Mouse (Mus musculus): ENCODE data around the gene Shisa8. TPM values are rescaled to one million over a fixed set of nuclear protein-coding genes. Genes with fewer than 3 reads are reported as not detected.

Gene Shisa8
- 5.3 to 9.3 TPM (median 6.8 TPM) in 4 replicates for total RNA-seq (2023)

DNA sequence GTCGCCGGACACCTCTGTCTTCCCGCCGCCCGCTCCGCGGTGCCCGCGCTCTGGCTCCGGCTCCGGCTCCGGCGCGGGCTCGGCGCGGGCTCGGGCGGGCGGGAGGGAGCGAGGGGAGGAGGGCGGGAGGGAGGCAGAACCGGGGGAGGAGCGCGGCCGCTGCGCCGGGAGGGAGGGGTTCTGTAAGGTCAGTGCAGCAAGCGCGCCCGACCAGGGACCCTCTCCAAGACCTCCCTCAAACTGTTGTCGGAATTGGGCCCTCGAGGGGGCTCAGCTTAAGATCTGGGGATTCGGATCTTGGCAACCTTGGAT, at the start of gene Shisa8:
Gene Shisa8, minus strand, starts transcription at position 64 of the 312 bp plus-strand sequence.

DNA sequence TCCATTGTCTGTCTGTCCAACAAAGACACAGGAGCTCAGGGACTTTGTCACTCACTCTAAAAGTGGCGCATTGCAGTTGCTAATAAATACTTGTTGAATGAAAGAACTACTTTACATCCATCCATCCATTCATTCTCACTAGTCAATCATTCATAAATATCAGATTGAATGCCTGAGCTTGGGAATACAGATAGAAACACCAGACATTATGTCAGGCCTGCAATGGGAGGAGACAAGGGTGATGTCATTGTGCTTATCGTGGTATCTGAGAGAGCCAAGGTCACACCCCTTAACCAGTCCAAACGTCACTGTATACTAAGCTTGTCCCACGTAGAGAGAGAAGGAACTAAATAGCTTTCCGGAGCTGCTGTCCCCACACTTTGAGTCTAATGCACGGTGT, 39.5 kb upstream of the Shisa8 start, which contains the start of gene 1500009C09Rik:
Gene 1500009C09Rik, plus strand, starts transcription at position 301 of the 400 bp plus-strand sequence.

DNA sequence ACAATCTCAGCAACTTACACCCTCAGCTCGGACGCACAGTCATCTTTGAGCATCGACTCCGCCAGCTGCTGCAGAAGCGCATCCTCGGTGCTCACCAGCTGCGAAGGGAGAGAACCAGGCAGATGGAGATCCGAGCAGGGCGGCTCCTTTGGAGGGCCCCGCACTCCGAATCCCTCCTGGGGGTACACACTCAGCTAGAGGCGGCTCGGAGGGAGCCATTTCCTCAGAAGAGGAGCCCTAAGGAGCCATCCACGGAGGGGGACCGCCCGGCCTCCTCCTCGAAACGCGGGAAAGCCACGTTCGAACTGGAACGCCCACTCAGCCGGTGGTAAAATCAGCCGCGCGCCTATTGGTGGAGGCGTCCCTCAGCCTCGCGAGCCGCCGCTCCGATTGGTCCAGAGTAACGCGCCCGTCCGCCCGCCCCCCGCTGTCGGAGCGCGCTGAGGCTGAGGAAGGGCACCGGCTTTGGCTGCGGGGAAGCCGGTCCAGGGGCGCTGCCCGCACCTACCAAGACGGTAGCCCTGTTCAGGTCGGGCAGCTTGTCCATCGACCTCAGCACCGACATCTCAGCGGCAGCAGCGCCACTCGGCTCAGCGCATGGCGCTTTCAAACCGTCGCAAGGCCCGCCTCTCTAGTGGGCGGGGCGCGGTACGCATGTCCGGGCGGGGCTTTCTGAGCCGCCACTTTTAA, 31.6 kb upstream of the Shisa8 start, which contains the start of gene Cenpm:
Gene Cenpm, minus strand, starts transcription at position 634 of the 690 bp plus-strand sequence.

DNA sequence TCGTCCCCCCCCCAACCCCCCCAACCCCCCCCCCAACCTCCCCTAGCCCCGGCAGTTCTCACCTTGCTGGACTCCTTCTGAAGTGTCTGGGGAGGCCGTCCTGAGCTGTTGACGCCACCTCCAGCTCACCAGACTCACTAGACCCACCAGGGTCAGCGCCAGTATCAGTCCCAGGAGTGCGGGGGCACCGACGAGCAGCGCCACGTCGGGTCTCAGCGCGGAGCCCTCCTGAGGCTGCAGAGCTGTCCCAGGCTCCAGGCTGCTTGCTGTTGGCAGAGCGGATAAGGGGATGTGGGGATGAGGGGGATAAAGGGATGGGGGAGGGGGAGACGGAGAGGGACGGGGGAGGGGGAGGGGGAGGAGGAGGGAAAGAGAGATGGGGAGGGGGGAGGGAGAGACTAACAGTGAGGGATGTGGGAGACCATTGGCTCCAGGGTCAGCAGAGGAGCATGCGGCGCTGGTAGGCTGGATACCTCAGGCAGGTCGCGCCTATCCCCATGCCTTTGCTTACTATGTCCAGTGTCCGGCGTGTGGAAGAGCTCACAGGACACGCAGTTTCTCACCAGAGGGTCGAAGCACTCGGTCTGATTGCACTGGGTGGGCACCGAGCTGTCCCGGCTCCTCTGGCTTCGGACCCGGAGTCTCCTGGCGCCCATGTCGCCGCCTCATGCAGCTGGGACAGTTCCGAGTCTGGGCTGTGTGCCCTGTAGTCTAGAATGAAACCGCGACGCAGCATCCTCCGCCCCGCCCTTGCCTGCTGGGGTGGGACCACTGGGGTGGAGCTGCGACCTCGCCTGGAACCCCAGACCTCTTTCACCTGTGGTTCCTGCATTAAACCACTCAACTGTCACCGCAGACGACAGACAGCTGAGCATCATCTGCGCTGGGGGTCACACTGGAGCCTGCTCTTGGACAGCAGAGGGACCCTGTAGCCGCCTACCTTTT, 11.3 kb upstream of the Shisa8 start, which contains the start of gene Tnfrsf13c:
Gene Tnfrsf13c, minus strand, starts transcription at position 713 of the 945 bp plus-strand sequence.

Other genes starting within 250 kb of the Shisa8 start
- not detected in 4 replicates for gene 1700029P11Rik, start 232.3 kb downstream of the Shisa8 start, total RNA-seq (2023)
- gene Xrcc6, start 225.0 kb downstream of the Shisa8 start, total RNA-seq (2023), result 23.7 to 31.5 TPM (median 28.5 TPM) in 4 replicates
- gene Desi1, start 179.0 kb downstream of the Shisa8 start, total RNA-seq (2023), result 25.1 to 29.2 TPM (median 26.1 TPM) in 4 replicates
- gene Snu13, start 165.2 kb downstream of the Shisa8 start, total RNA-seq (2023), result 98.1 to 105 TPM (median 103 TPM) in 4 replicates
- not detected in 4 replicates for gene 4930407I10Rik, start 153.7 kb downstream of the Shisa8 start, total RNA-seq (2023)
- not detected in 4 replicates for gene Mei1, start 142.8 kb downstream of the Shisa8 start, total RNA-seq (2023)
- gene Ccdc134, start 84.9 kb downstream of the Shisa8 start, total RNA-seq (2023), result 56.8 to 62.5 TPM (median 61.3 TPM) in 4 replicates
- 225 to 235 TPM (median 230 TPM) in 4 replicates for gene Srebf2, start 65.6 kb downstream of the Shisa8 start, total RNA-seq (2023)
- 282 to 319 TPM (median 304 TPM) in 4 replicates for gene Tnfrsf13c, start 11.6 kb upstream of the Shisa8 start, total RNA-seq (2023)
- gene Cenpm, start 31.9 kb upstream of the Shisa8 start, total RNA-seq (2023), result 1.3 to 4.6 TPM (median 1.4 TPM) in 3 of 4 replicates, not detected in the other
- 0.36 TPM in 1 of 4 replicates, not detected in the others for gene 1500009C09Rik, start 39.6 kb upstream of the Shisa8 start, total RNA-seq (2023)
- gene Sept3, start 62.1 kb upstream of the Shisa8 start, total RNA-seq (2023), result 0.21 TPM in 1 of 4 replicates, not detected in the others
- gene Wbp2nl, start 86.1 kb upstream of the Shisa8 start, total RNA-seq (2023), result not detected in 4 replicates
- 55.4 to 59.8 TPM (median 57.8 TPM) in 4 replicates for gene Naga, start 126.1 kb upstream of the Shisa8 start, total RNA-seq (2023)
- 2.2 TPM in 1 of 4 replicates, not detected in the others for gene Pheta2, start 126.1 kb upstream of the Shisa8 start, total RNA-seq (2023)
- 89.7 to 104 TPM (median 94.2 TPM) in 4 replicates for gene Smdt1, start 126.1 kb upstream of the Shisa8 start, total RNA-seq (2023)
- 97.1 to 115 TPM (median 103 TPM) in 4 replicates for gene Ndufa6, start 141.5 kb upstream of the Shisa8 start, total RNA-seq (2023)
- gene Cyp2d22, start 167.4 kb upstream of the Shisa8 start, total RNA-seq (2023), result 5.5 to 10.3 TPM (median 9.3 TPM) in 4 replicates
- gene Cyp2d11, start 181.2 kb upstream of the Shisa8 start, total RNA-seq (2023), result not detected in 4 replicates
- gene Cyp2d10, start 194.4 kb upstream of the Shisa8 start, total RNA-seq (2023), result not detected in 4 replicates
- not detected in 4 replicates for gene Cyp2d9, start 220.6 kb upstream of the Shisa8 start, total RNA-seq (2023)